Mouse (Mus musculus) ES-Bruce4 (cell line): ENCODE results near the gene Aspscr1.

Experiments
- CTCF ChIP-seq: IDR thresholded peaks from one replicate; pipeline ENCODE4 v1.8.1; 2011; ENCODE audit warnings: low read depth, low read length
- POLR2A ChIP-seq: IDR thresholded peaks from one replicate; pipeline ENCODE4 v1.8.1; 2011; ENCODE audit warnings: low read length; ENCODE audit not compliant: insufficient read depth

DNA sequence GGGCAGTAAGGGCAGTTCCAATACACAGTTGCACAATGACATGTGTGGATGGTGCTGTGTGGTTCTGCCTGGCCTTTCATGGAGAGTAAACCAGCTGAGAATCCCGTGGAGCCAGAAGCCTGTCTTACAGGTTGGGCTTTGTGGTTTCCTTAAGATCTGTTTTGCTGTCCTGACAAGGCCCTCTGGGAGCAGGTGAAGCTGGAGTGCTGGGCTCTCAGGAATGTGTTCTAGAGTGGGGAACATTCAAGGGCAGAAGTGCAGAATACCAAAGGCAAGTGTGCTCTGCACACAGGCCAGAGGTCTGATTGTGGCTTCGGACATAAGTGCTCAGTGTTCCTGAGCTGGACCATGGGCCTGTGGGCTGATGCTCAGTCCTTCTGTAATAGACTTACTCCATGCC, 11.9 kb downstream of the Aspscr1 start:
- no peak for TF ChIP-seq POLR2A
- TF ChIP-seq CTCF = no peak
